Mouse (Mus musculus) mesoderm, embryonic 11.5 days (tissue): ENCODE results near the gene Bspry.
"Not testable (repeated sequence)": the region's sequence is repeated elsewhere in the genome, so short reads cannot be mapped to it uniquely, and the experiment has no call there.

Experiments used
- DNase-seq: peaks from one replicate; pipeline ENCODE4 v3.0.0-alpha.2; 2012; ENCODE audit warnings: low read depth, low spot score

The Bspry gene

DNA sequence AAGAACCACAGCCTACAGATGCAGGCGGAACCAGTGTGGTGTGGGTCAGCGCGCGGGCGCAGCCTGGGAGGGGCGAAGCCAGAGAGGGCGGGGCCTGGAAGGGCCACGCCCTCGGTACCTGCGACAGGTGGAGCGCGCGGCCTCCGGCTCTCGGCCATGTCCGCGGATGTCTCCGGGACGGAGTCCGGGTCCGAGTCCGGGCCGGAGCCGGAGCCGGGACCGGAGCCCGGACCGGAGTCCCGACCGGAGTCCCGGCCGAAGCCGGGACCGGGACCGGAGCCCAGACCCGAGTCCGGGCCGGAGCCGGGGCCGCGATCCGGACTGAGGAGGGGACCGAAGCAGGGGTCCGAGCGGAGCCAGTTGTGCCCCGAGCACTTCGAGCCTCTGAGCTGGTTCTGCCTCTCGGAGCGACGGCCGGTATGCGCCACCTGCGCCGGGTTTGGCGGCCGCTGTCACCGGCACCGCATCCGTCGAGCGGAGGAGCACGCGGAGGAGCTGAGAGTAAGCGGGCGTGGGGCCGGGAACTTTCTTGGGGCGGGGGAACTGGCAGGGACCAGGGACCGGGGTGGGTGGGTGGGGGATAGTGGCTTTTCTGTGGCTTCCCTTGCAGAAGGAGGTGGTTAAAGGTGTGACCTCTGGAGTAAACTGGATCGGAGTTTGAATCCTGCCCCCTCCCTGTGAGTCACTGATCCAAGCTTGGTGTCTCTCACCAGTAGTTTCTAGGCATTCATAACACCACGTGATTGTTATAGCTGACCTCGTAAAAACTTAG, at the start of gene Bspry:
Gene Bspry, plus strand, starts transcription at position 117 of the 772 bp plus-strand sequence.
- DNase-seq, result no peak

GRCm38 (mm10) chr4:62430678-62431077, 49.2 kb upstream of the Bspry start:
- DNase-seq, result no peak

- DNase-seq, result no peak
Measured at GRCm38 (mm10) chr4:62431522-62431921, 48.3 kb upstream of the Bspry start.

- no peak for DNase-seq
Measured at GRCm38 (mm10) chr4:62433939-62434870, 45.6 kb upstream of the Bspry start.

- DNase-seq, result no peak
Measured at GRCm38 (mm10) chr4:62435081-62435480, 44.8 kb upstream of the Bspry start, which contains the start of gene Rnf183. Gene Rnf183 (minus strand): TSS chr4:62435252.

DNA sequence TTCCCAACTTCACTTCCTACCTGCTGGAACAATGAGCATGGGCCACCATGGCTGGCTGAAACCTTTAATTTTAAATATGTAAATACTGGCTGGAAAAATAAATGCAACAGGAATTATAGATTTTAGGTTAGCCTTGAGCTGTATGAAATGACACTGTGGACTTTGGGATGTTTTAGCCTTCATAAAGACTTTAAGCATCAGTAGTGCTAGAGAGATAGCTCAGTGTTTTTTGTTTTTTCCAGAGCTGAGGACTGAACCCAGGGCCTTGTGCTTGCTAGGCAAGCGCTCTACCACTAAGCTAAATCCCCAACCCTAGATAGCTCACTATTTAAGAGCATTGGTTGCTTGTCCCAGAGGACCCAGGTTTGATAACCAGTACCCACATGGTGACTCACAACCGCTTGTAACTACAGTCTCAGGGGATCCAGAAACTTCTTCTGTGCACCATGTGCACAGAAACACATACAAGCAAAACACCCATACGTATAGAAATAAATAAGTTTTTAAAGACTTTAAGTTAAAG, 42.5 kb upstream of the Bspry start:
- no peak for DNase-seq

- no peak for DNase-seq
Measured at GRCm38 (mm10) chr4:62437871-62438270, 42.0 kb upstream of the Bspry start.

- DNase-seq, result no peak
Measured at GRCm38 (mm10) chr4:62439793-62440192, 40.1 kb upstream of the Bspry start.

GRCm38 (mm10) chr4:62440544-62440943, 39.3 kb upstream of the Bspry start:
- DNase-seq, result no peak

DNA sequence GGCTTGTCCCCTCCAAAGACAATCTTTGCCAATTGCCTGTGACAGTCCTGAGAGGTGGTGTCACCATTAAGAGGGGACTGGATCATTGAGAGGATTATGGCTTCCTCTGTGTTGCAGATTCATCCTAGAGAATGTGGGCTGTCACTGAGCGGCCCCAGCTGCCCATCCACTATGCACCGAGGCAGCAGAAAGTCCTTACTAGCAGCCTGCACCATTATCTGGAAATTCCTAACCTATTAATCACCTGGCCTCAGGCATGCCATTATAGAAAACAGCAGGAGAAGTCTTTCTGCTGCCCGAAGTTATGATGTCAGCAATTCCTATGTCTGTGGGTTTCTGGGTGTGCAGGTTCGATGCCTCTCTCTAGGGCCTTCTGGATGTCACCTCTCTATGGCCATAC, 38.9 kb upstream of the Bspry start:
- no peak for DNase-seq

DNA sequence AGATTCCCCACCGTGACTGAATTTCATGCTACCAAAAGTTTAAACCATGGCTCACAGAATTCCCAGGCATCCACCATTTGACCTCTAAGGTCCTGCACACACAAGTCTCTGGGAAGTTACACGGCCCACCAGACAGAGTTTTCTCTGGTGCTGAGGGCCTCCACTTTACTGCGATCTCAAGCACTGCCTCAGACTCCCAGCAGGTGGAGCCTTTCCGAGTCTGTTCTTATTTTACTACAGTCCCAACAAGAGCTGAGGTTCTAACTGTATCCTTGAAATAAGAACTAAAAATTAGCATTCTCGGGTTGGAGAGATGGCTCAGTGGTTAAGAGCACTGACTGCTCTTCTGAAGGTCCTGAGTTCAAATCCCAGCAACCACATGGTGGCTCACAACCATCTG, 24.9 kb upstream of the Bspry start:
- peak; percentile 29 for DNase-seq

DNA sequence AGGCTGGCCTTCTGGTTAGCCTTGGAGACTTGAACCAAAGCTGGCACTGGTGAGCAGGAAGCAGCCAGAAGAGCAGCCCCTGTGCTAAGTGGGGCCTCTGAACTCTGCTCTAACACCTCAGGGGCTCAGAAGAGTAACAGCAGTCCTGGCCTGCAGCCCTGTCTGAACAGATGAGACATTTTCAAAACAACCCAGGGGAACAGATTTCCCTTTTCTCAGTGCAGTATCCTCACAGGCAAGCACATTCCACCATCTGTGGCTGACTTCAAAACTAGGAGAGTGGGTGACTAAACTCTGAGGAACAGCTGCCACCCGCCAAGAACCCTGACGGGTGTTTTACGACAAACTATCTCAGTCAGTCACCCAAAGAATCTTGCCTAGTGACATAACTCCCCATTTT, 20.8 kb upstream of the Bspry start:
- DNase-seq, result no peak

DNA sequence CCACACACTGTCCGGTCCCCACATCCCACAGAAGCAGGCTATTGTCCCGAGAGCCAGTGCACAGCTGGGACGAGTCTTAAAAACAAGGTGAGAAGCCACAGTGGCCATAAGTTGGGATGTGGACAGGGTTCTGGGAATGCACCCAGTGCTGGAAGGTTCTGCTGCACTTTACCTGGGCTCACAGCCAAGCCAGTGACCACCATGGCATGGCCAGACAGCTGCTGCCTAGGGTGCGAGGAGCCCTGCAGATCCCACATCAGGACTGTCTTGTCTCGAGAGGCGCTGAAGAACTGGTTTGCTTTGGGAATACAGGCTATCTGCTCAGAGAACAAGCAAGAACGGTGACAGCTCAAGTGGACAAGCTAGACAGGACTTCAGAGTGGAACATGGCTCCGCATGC, 19.5 kb upstream of the Bspry start:
- DNase-seq, result no peak

DNA sequence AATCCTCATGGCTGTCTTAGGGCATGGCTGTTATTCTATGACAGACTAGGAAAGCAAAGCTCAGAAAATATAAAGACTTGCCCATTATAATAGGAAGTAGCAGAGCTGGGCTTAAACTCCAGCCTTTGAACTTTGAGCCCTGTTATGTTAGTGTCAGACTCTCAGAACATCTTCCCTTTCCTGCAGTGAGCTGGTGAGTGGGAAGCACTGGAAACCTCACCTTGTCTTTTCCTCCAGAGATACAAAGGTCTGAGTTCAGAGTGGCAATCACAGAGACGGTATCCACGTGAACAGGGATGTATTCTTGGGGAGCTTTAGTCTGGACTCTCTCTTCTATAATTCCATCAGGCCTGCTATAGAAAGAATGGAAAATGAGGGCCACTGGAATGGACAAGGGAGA, 16.7 kb upstream of the Bspry start:
- DNase-seq, result no peak

DNA sequence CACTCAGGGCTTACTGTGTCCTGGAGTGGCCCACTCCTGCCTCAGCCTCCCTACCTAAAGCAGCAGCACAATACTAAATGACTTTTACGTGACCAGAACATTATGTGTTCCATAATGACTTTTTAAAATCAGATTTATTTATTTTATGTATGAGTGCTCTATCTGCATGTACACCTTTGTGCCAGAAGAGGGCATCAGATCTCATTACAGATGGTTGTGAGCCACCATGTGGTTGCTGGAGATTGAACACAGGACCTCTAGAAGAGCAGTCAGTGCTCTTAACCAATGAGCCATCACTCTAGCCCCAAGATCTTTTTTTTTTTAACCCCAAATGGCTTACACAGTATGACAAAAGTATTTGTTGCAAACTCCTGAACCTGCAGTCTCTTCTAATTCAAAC, 11.7 kb upstream of the Bspry start:
- no peak for DNase-seq

- DNase-seq, result peak; percentile 84
Measured at GRCm38 (mm10) chr4:62470598-62471051, 9.2 kb upstream of the Bspry start, which contains the start of gene Wdr31. Gene Wdr31 (minus strand): TSS chr4:62470896.

GRCm38 (mm10) chr4:62472071-62472470, 7.8 kb upstream of the Bspry start:
- no peak for DNase-seq

DNA sequence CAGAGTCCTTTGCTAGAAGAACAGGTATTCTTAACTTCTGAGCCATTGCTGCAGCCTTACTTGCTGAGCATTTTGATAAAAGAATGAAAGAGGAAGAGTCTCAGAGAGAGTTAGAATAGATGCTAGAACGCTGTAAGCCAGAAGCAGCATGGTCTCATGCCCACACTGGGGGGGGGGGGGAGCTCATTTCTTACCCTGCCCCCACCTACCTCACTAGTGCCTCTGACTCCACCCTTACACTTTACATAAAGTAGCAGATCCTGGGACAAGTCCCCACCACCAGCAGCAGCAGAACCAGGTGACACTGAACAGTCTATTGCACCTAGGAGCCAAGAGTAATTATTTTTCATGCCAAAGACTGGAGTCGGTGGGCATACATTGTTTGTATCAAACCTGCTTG, 4.7 kb upstream of the Bspry start:
- DNase-seq, result no peak

DNA sequence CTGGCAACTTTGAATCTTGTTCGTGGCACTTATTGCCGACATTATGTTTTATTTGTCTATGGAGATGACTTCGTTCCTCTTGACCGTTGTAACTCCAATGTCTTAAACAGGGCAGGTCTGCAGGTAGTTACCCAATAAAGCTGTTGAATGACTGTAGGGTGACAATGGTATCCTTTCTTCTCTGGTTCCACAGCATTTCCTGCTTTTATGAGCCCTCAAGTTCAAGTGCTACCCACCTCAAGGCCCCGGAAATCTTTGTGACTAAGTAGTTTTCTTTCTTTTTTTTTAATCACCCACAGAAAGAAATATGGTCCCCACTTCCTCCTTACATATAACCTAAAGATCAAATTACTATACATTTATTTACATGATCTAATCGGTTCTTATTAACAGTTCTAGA, 4.1 kb upstream of the Bspry start:
- DNase-seq, result no peak

DNA sequence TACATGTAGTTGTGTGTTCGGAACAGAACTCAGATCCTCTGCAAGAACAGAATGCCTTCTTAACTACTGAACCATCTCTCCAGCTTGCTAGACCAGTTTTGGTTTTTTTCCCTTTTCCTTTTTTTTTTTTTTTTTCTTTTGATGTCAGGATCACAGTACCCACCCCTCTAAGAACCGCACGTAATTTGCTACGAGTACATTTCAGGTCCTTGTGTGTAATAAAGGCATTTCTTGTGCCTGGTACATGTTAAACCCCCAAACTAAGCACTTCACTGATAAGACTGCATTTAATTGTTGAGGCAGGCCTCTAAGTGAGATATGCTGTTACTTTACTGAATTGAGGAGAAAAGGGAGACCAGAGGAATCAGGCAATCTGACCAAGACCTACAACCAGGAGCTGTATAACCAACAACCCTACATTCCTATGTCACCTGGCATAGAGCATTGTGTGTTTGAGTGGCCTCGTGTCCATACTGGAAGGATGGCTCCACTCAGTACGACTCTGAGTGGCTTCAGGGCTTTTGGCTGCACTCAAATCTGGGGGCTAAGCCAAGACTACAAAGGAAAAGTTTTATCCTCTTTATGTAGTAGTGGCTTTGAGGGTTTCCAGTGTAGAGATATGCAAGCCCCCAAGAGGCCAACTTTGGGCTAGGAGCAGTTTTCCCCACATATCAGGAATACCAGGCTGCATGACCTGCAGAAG, 2.2 kb upstream of the Bspry start:
- no peak for DNase-seq

DNA sequence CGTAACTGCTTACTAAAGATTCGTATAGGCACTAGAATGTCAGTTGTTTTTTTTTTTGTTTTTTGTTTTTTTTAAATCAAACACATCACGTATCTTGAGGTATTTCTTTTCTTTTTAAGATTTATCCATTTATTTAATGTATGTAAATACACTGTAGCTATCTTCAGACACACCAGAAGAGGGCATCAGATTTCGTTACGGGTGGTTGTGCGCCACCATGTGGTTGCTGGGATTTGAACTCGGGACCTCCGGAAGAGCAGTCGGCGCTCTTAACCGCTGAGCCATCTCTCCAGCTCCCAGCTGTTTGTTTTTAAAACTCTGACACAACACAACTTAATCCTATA, 288 bp upstream of the Bspry start:
- DNase-seq, result not testable (repeated sequence)
